Mouse (Mus musculus): ENCODE measurements around the gene Mx1.

GRCm38 (mm10) chr16:97474671-97475070 lies 12.0 kb upstream of the Mx1 start:
- TF ChIP-seq CTCF (IDR thresholded peaks at IDR 0.05 in 2 of 3, conservative IDR thresholded peaks at IDR 0.05 in 1 of 3; ENCODE audit: control insufficient read depth in 1 of 3, insufficient read depth in 1 of 3, low read depth in 2 of 3, low read length in 3 of 3, poor library complexity in 1 of 3, severe bottlenecking in 1 of 3) (no peak), USF1 (IDR thresholded peaks at IDR 0.05; ENCODE audit: low read depth, low read length) (no peak), GATA1 (IDR thresholded peaks at IDR 0.05; ENCODE audit: low read depth, low read length) (peak; percentile 25; the same call in 1 of the 2 replicates), EP300 (IDR thresholded peaks at IDR 0.05; ENCODE audit: low read depth in 1 of 2, low read length in 2 of 2) (no peak), E2F4 (IDR thresholded peaks at IDR 0.05; ENCODE audit: borderline replicate concordance, low read depth, low read length) (no peak), POLR2A (IDR thresholded peaks at IDR 0.05; ENCODE audit: control insufficient read depth in 1 of 2, insufficient read depth in 1 of 2, low read depth in 1 of 2, low read length in 2 of 2, poor library complexity in 1 of 2) (no peak), ZC3H11A (IDR thresholded peaks at IDR 0.05; ENCODE audit: low read depth, low read length) (no peak), CHD1 (IDR thresholded peaks at IDR 0.05; ENCODE audit: low read depth, low read length) (no peak), TCF12 (IDR thresholded peaks at IDR 0.05; ENCODE audit: low read depth, low read length) (no peak)
